Mouse (Mus musculus) embryonic facial prominence, embryonic 14.5 days (tissue): Measurements from ENCODE around the gene Asb18. TPM values are rescaled to one million over a fixed set of nuclear protein-coding genes. Genes with fewer than 3 reads are reported as not detected.

ENCODE experiments used
- ATAC-seq: fragments of 200-750 bp; cut with Nextera tagmentation; 2 replicates; pipeline ENCODE4 v1.8.0; 2017; ENCODE audit warnings: low read depth, moderate number of reproducible peaks, moderate TSS enrichment
- DNase-seq: peaks from one replicate; pipeline ENCODE4 v3.0.0-alpha.2; 2015; ENCODE audit warnings: low spot score
- H3K27ac ChIP-seq: fragments of 300-500 bp; sonication (generic); replicated peaks from 2 replicates; pipeline ENCODE4 v1.5.1; 2014; ENCODE audit warnings: low read depth, mild to moderate bottlenecking, low read length, moderate library complexity
- H3K27me3 ChIP-seq: fragments of 300-500 bp; sonication (generic); replicated peaks from 2 replicates; pipeline ENCODE4 v1.6.1; 2014; ENCODE audit warnings: low read length; ENCODE audit not compliant: control insufficient read depth, insufficient read depth
- H3K36me3 ChIP-seq: fragments of 300-500 bp; sonication (generic); 2 replicates; pipeline ENCODE4 v1.6.1; 2014; ENCODE audit warnings: low read length, mixed read lengths; ENCODE audit not compliant: control insufficient read depth, insufficient read depth
- H3K4me1 ChIP-seq: fragments of 300-500 bp; sonication (generic); 2 replicates; pipeline ENCODE4 v1.6.1; 2014; ENCODE audit warnings: antibody characterized with exemption, low read length; ENCODE audit not compliant: control insufficient read depth, insufficient read depth
- H3K4me2 ChIP-seq: fragments of 300-500 bp; sonication (generic); 2 replicates; pipeline ENCODE4 v1.6.1; 2014; ENCODE audit warnings: low read depth, mild to moderate bottlenecking, low read length, moderate library complexity, mixed read lengths
- H3K4me3 ChIP-seq: fragments of 300-500 bp; sonication (generic); 2 replicates; pipeline ENCODE4 v1.5.1; 2014; ENCODE audit warnings: low read depth, mild to moderate bottlenecking, low read length
- H3K9ac ChIP-seq: fragments of 300-500 bp; sonication (generic); 2 replicates; pipeline ENCODE4 v1.6.1; 2014; ENCODE audit warnings: low read depth, mild to moderate bottlenecking, low read length, moderate library complexity, mixed read lengths
- H3K9me3 ChIP-seq: fragments of 300-500 bp; sonication (generic); 2 replicates; pipeline ENCODE4 v1.6.1; 2016; ENCODE audit warnings: low read length; ENCODE audit not compliant: control insufficient read depth
- WGBS: fragments of 180-500 bp; shearing (Covaris S2); extraction: QIAGEN DNeasy Blood & Tissue Kit; methylation state at CpG from one replicate; pipeline ENCODE4 v1.1.7; 2014; 5-methylcytosine and 5-hydroxymethylcytosine counted together
- polyA plus RNA-seq: library from polyadenylated mRNA; unstranded; fragments of >200 nt; fragmentation: Nextera tagmentation; extraction: Ambion mirVana; gene quantifications from 2 replicates; pipeline ENCODE4 v1.2.1, GENCODE M21; 2014

Gene Asb18
- polyA plus RNA-seq, 1 experiment from 2014 or later, result 0.31 TPM

GRCm38 (mm10) chr1:90018071-90018470 is 3.6 kb upstream of the Asb18 start:
- 74% methylated on average over 6 of the region's 6 CpGs for WGBS
- H3K27ac ChIP-seq, result no peak overlapping the region
- H3K4me2 ChIP-seq, result no peak overlapping the region
- no peaks in the 10 kb centered on the region for H3K9me3 ChIP-seq
- DNase-seq, result no peak
- H3K9ac ChIP-seq, result no peak overlapping the region
- no peaks in the 10 kb centered on the region for H3K4me1 ChIP-seq
- no peaks in the 10 kb centered on the region for H3K27me3 ChIP-seq
- no peak overlapping the region for H3K4me3 ChIP-seq
- no peaks in the 10 kb centered on the region for H3K36me3 ChIP-seq
- ATAC-seq, result no peak

GRCm38 (mm10) chr1:90013273-90013672 is 1.2 kb downstream of the Asb18 start:
- no peak overlapping the region for H3K4me3 ChIP-seq
- 81% methylated on average over 5 of the region's 5 CpGs for WGBS
- H3K9me3 ChIP-seq, result no peaks in the 10 kb centered on the region
- H3K4me1 ChIP-seq, result no peaks in the 10 kb centered on the region
- no peak overlapping the region for H3K27ac ChIP-seq
- H3K4me2 ChIP-seq, result no peak overlapping the region
- H3K36me3 ChIP-seq, result no peaks in the 10 kb centered on the region
- DNase-seq, result no peak
- H3K9ac ChIP-seq, result no peak overlapping the region
- no peak for ATAC-seq
- H3K27me3 ChIP-seq, result no peaks in the 10 kb centered on the region

GRCm38 (mm10) chr1:90012850-90013249 is 1.6 kb downstream of the Asb18 start:
- ATAC-seq (no peak), DNase-seq (no peak)
- Histone ChIP-seq H3K4me3 (no peak overlapping the region), H3K9me3 (no peaks in the 10 kb centered on the region), H3K4me2 (no peak overlapping the region), H3K4me1 (no peaks in the 10 kb centered on the region), H3K9ac (no peak overlapping the region), H3K36me3 (no peaks in the 10 kb centered on the region), H3K27ac (no peak overlapping the region), H3K27me3 (no peaks in the 10 kb centered on the region)
- WGBS, result 65% methylated on average over 7 of the region's 7 CpGs

GRCm38 (mm10) chr1:90012168-90012567 is 2.3 kb downstream of the Asb18 start:
- ATAC-seq, result no peak
- Histone ChIP-seq H3K36me3 (no peaks in the 10 kb centered on the region), H3K27ac (no peak overlapping the region), H3K4me3 (no peak overlapping the region), H3K4me1 (no peaks in the 10 kb centered on the region), H3K27me3 (no peaks in the 10 kb centered on the region), H3K9ac (no peak overlapping the region), H3K9me3 (no peaks in the 10 kb centered on the region), H3K4me2 (no peak overlapping the region)
- no peak for DNase-seq
- 60% methylated on average over 3 of the region's 3 CpGs for WGBS

GRCm38 (mm10) chr1:90010077-90010476 is 4.4 kb downstream of the Asb18 start:
- Histone ChIP-seq H3K9me3 (no peaks in the 10 kb centered on the region), H3K4me3 (no peak overlapping the region), H3K36me3 (no peaks in the 10 kb centered on the region), H3K9ac (no peak overlapping the region), H3K27ac (no peak overlapping the region), H3K4me1 (no peaks in the 10 kb centered on the region), H3K4me2 (no peak overlapping the region), H3K27me3 (no peaks in the 10 kb centered on the region)
- DNase-seq (no peak), ATAC-seq (no peak)
- WGBS, result 85% methylated on average over 1 of the region's 1 CpGs

GRCm38 (mm10) chr1:90009188-90009587 is 5.3 kb downstream of the Asb18 start:
- ATAC-seq (no peak), DNase-seq (no peak)
- H3K9me3 ChIP-seq, result no peaks in the 10 kb centered on the region
- H3K4me3 ChIP-seq, result no peak overlapping the region
- no peak overlapping the region for H3K27ac ChIP-seq
- no peaks in the 10 kb centered on the region for H3K27me3 ChIP-seq
- H3K4me2 ChIP-seq, result no peak overlapping the region
- no peaks in the 10 kb centered on the region for H3K4me1 ChIP-seq
- no peaks in the 10 kb centered on the region for H3K36me3 ChIP-seq
- WGBS, result 81% methylated on average over 3 of the region's 3 CpGs
- H3K9ac ChIP-seq, result no peak overlapping the region

GRCm38 (mm10) chr1:90006666-90007065 is 7.8 kb downstream of the Asb18 start:
- no peak for DNase-seq
- H3K36me3 ChIP-seq, result no peaks in the 10 kb centered on the region
- WGBS, result 77% methylated on average over 14 of the region's 14 CpGs
- no peaks in the 10 kb centered on the region for H3K9me3 ChIP-seq
- no peak overlapping the region for H3K4me3 ChIP-seq
- no peak for ATAC-seq
- no peaks in the 10 kb centered on the region for H3K4me1 ChIP-seq
- no peak overlapping the region for H3K9ac ChIP-seq
- no peak overlapping the region for H3K4me2 ChIP-seq
- H3K27ac ChIP-seq, result no peak overlapping the region
- H3K27me3 ChIP-seq, result no peaks in the 10 kb centered on the region

- no peak for DNase-seq
- H3K27me3 ChIP-seq, result peaks cover 2% of the 10 kb centered on the region; the same call in 1 of the 2 replicates
- no peaks in the 10 kb centered on the region for H3K4me1 ChIP-seq
Measured at GRCm38 (mm10) chr1:90000981-90001380, 13.5 kb downstream of the Asb18 start.

GRCm38 (mm10) chr1:89999858-90000257 is 14.6 kb downstream of the Asb18 start:
- no peaks in the 10 kb centered on the region for H3K36me3 ChIP-seq
- H3K27ac ChIP-seq, result no peak overlapping the region
- ATAC-seq (no peak), DNase-seq (no peak)
- no peak overlapping the region for H3K9ac ChIP-seq
- H3K4me1 ChIP-seq, result no peaks in the 10 kb centered on the region
- no peak overlapping the region for H3K4me3 ChIP-seq
- H3K27me3 ChIP-seq, result peaks cover 5% of the 10 kb centered on the region
- H3K4me2 ChIP-seq, result no peak overlapping the region
- WGBS, result 80% methylated on average over 3 of the region's 3 CpGs
- H3K9me3 ChIP-seq, result no peaks in the 10 kb centered on the region

More at GRCm38 (mm10) chr1:90000981-90001380, 13.5 kb downstream of the Asb18 start:
- Histone ChIP-seq H3K9ac (no peak overlapping the region), H3K4me3 (no peak overlapping the region), H3K4me2 (no peak overlapping the region), H3K9me3 (no peaks in the 10 kb centered on the region), H3K27ac (no peak overlapping the region), H3K36me3 (no peaks in the 10 kb centered on the region)
- 53% methylated on average over 5 of the region's 5 CpGs for WGBS
- no peak for ATAC-seq
